Mouse (Mus musculus) midbrain, embryonic 11.5 days (tissue): ENCODE results near the gene Tbc1d24. TPM values are rescaled to one million over a fixed set of nuclear protein-coding genes. Genes with fewer than 3 reads are reported as not detected.

Experiments used
- ATAC-seq: fragments of 200-750 bp; cut with Nextera tagmentation; 2 replicates; pipeline ENCODE4 v1.8.0; 2017; ENCODE audit warnings: moderate TSS enrichment, moderate library complexity; ENCODE audit not compliant: low FRiP score
- DNase-seq: peaks from one replicate; pipeline ENCODE4 v3.0.0; 2015; ENCODE audit warnings: low spot score; ENCODE audit errors: missing footprints
- H3K27ac ChIP-seq: fragments of 300-500 bp; sonication (generic); 2 replicates; pipeline ENCODE4 v1.5.1; 2014; ENCODE audit warnings: low read depth, low read length
- H3K27me3 ChIP-seq: fragments of 300-500 bp; sonication (generic); 2 replicates; pipeline ENCODE4 v1.6.1; 2014; ENCODE audit warnings: mild to moderate bottlenecking, low read length, moderate library complexity, mixed read lengths; ENCODE audit not compliant: control insufficient read depth, insufficient read depth
- H3K36me3 ChIP-seq: fragments of 300-500 bp; sonication (generic); 2 replicates; pipeline ENCODE4 v1.6.1; 2014; ENCODE audit warnings: mild to moderate bottlenecking, low read length, moderate library complexity, mixed read lengths; ENCODE audit not compliant: control insufficient read depth, insufficient read depth
- H3K4me1 ChIP-seq: fragments of 300-500 bp; sonication (generic); 2 replicates; pipeline ENCODE4 v1.6.1; 2014; ENCODE audit warnings: low read length; ENCODE audit not compliant: control insufficient read depth, insufficient read depth
- H3K4me2 ChIP-seq: fragments of 300-500 bp; sonication (generic); 2 replicates; pipeline ENCODE4 v1.6.1; 2014; ENCODE audit warnings: mild to moderate bottlenecking, moderate library complexity
- H3K4me3 ChIP-seq: fragments of 300-500 bp; sonication (generic); 2 replicates; pipeline ENCODE4 v1.5.1; 2014; ENCODE audit warnings: low read depth, low read length
- H3K9ac ChIP-seq: fragments of 300-500 bp; sonication (generic); 2 replicates; pipeline ENCODE4 v1.6.1; 2014; ENCODE audit warnings: low read length
- H3K9me3 ChIP-seq: fragments of 300-500 bp; sonication (generic); 2 replicates; pipeline ENCODE4 v1.6.1; 2016; ENCODE audit warnings: low read length; ENCODE audit not compliant: control insufficient read depth
- WGBS: fragments of 180-500 bp; shearing (Covaris S2); extraction: QIAGEN DNeasy Blood & Tissue Kit; methylation state at CpG from one replicate; pipeline ENCODE4 v1.1.7; 2014; 5-methylcytosine and 5-hydroxymethylcytosine counted together
- polyA plus RNA-seq: library from polyadenylated mRNA; unstranded; fragments of >200 nt; fragmentation: Nextera tagmentation; extraction: Ambion mirVana; gene quantifications from 2 replicates; pipeline ENCODE4 v1.2.1, GENCODE M21; 2014

Tbc1d24 gene
- polyA plus RNA-seq, 1 experiment from 2014 or later, result 7.3 TPM

DNA sequence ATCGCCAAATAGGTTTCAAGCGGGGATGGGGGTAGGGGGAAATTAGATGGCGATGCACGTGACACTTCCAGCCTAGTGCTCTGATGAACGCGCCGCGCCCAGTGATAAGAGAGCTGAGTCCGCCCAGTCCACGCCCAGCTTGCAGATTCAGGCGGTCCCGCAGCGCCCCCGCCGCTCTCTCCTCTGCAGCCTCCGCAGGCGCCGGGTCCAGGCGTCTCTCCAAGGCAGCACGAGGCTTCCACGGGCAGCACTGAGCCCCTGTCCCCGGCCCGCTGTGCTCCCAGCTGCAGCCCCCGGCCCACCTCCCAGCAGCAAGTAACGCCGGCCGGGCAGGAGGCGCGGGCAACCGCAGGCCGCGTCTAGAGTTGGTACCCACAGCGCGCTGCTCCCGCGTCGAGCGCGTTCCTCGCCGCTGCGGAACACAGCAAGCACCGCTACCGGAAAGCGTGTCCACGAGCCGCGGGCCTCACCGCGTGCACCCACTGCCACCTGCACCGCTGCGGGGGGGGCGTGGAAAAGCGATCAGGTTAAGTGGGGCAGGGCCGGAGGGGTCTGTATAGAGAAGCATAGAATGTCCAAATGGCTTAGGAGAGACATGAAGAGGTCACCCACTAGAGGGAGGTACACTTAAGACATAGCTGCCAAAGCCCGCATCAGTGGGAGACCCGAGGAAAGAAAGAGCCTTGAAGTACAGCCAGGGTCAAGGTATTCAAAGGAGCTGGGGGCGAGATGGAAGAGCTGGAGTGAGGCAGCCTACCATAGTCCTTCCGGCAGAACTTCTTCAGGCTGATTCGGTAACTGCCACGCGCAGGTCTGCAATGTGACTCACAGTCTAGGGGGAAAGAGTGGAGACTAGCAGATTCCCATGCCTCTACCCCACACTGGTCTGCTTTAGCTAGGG lies 1.3 kb upstream of the Tbc1d24 start:
- Histone ChIP-seq H3K27ac (no peak overlapping the region), H3K4me1 (peaks cover 65% of the 10 kb centered on the region), H3K36me3 (no peaks in the 10 kb centered on the region), H3K9ac (peak overlapping the region; percentile 78), H3K4me2 (peak overlapping the region; percentile 94), H3K4me3 (peak overlapping the region; percentile 33), H3K27me3 (peaks cover 34% of the 10 kb centered on the region), H3K9me3 (no peaks in the 10 kb centered on the region)
- DNase-seq, result peak; percentile 95
- 5% methylated on average over 61 of the region's 62 CpGs for WGBS
- ATAC-seq, result peak; percentile 23; the same call in 1 of the 2 replicates

DNA sequence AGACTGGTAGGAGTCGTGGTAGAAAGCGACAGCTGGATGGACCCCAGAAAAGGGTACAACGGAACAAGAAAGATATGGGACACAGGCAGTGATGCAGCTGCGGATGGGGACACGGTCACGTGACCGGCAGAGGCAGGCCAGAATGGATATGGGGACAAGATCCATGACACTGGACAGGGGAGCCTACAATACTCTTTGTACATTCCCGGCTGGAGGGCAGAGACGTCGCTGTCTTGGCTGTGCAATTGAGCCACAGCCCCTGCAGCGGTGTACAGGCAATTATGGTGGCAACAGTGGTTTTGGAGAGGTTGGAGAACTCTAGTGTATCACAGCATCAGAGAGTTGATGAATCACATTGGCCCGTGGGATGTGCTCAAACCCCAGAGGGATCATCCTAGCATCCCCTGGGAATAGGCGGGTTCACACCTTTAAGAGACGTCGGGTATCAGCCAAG lies 573 bp upstream of the Tbc1d24 start:
- peak overlapping the region; percentile 54; the same call in 1 of the 2 replicates for H3K27ac ChIP-seq
- no peaks in the 10 kb centered on the region for H3K9me3 ChIP-seq
- H3K36me3 ChIP-seq, result no peaks in the 10 kb centered on the region
- H3K4me1 ChIP-seq, result peaks cover 57% of the 10 kb centered on the region
- DNase-seq (peak; percentile 95), ATAC-seq (peak; percentile 20; the same call in 1 of the 2 replicates)
- peak overlapping the region; percentile 78 for H3K9ac ChIP-seq
- 7% methylated on average over 15 of the region's 15 CpGs for WGBS
- H3K27me3 ChIP-seq, result peaks cover 30% of the 10 kb centered on the region
- peak overlapping the region; percentile 94 for H3K4me2 ChIP-seq
- peak overlapping the region; percentile 62 for H3K4me3 ChIP-seq

- Histone ChIP-seq H3K27me3 (peaks cover 23% of the 10 kb centered on the region), H3K36me3 (no peaks in the 10 kb centered on the region), H3K27ac (no peak overlapping the region), H3K9me3 (no peaks in the 10 kb centered on the region), H3K4me1 (peaks cover 53% of the 10 kb centered on the region), H3K9ac (peak overlapping the region; percentile 78), H3K4me2 (peak overlapping the region; percentile 94), H3K4me3 (peak overlapping the region; percentile 62)
- 14% methylated on average over 7 of the region's 7 CpGs for WGBS
- DNase-seq, result no peak
- ATAC-seq, result no peak
These were observed 516 bp downstream of the Tbc1d24 start for GRCm38 (mm10) chr17:24204846-24205245.

DNA sequence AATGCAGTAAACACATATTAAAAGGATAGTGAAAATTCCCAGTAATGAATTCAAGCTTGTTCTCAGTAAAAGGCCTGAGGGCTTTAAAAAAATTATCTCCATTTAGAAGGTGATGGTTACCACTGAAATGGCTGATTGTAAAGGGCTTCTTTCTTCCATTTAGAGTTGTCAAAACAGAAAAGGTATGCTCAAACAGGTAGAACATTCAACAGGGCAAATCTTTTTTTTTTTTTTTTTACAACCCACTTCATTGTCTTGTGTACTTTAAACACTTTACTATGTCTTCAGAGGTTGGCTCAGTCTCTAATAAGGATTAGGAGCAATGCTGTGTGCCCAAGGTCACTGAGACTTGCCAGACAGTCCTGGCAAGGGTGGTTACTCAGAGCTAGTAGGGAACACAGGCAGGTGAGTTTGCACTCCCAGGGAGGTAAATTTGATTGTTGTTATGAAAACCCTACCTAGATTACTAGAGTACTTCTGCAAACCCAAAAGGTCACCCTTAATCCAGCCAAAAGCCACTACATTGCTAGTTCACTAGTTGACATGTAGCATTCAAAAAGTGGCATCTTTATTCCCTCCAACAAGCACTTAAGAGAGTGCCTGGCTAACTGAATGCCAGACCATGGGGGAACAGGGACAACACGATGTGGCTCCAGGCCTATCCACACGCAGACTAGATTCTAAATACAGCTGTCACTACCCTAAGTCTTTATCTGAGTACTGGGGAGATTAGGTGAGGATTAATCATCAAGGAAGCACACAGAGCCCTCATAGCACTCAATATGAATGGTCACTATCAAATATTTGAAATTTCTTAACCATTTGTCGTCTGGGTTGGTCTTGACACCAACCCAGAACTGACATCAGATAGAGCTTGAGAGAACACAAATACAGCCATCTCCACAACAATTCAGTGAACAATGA lies 1.5 kb downstream of the Tbc1d24 start:
- Histone ChIP-seq H3K9ac (no peak overlapping the region), H3K27ac (no peak overlapping the region), H3K4me1 (peaks cover 46% of the 10 kb centered on the region), H3K9me3 (no peaks in the 10 kb centered on the region), H3K27me3 (peaks cover 23% of the 10 kb centered on the region), H3K36me3 (no peaks in the 10 kb centered on the region), H3K4me2 (peak overlapping the region; percentile 94), H3K4me3 (no peak overlapping the region)
- ATAC-seq, result no peak
- 72% methylated on average over 3 of the region's 3 CpGs for WGBS
- no peak for DNase-seq

GRCm38 (mm10) chr17:24203068-24203467 lies 2.3 kb downstream of the Tbc1d24 start:
- H3K27ac ChIP-seq, result peak overlapping the region; percentile 2
- 36% methylated on average over 4 of the region's 4 CpGs for WGBS
- H3K4me3 ChIP-seq, result no peak overlapping the region
- DNase-seq (no peak), ATAC-seq (no peak)
- peaks cover 19% of the 10 kb centered on the region for H3K27me3 ChIP-seq
- no peaks in the 10 kb centered on the region for H3K9me3 ChIP-seq
- no peak overlapping the region for H3K4me2 ChIP-seq
- H3K36me3 ChIP-seq, result no peaks in the 10 kb centered on the region
- peaks cover 38% of the 10 kb centered on the region for H3K4me1 ChIP-seq
- H3K9ac ChIP-seq, result no peak overlapping the region

- 83% methylated on average over 4 of the region's 4 CpGs for WGBS
- no peak overlapping the region for H3K27ac ChIP-seq
These were observed 4.3 kb downstream of the Tbc1d24 start for GRCm38 (mm10) chr17:24201092-24201491.

DNA sequence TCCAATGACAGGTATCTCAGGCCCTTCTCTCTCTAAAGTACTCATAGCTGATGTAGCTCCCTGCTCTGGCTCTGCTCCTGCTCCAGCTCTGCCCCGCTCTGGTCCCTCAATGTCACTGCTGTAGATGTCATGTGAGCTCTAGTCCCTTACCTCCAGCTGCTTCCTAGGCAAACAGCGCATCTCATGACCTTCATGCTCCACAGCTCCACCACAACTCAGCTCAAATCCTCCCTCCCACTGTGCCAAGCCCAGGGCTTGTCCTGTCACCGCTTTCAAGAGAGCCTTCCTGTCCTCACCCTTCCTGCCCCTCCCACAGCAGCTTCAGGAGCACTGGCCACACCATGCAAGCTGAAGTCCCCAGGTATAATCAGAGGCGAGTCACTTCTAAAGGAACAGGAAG lies 5.6 kb downstream of the Tbc1d24 start:
- peaks cover 13% of the 10 kb centered on the region for H3K4me1 ChIP-seq
- no peak overlapping the region for H3K27ac ChIP-seq
- WGBS, result 68% methylated on average over 4 of the region's 4 CpGs
- no peak overlapping the region for H3K4me2 ChIP-seq
- DNase-seq, result no peak
- no peak for ATAC-seq
- no peaks in the 10 kb centered on the region for H3K9me3 ChIP-seq
- no peaks in the 10 kb centered on the region for H3K27me3 ChIP-seq
- no peak overlapping the region for H3K9ac ChIP-seq
- no peak overlapping the region for H3K4me3 ChIP-seq
- no peaks in the 10 kb centered on the region for H3K36me3 ChIP-seq

More at GRCm38 (mm10) chr17:24201092-24201491, 4.3 kb downstream of the Tbc1d24 start:
- no peaks in the 10 kb centered on the region for H3K36me3 ChIP-seq
- H3K4me1 ChIP-seq, result peaks cover 21% of the 10 kb centered on the region
- no peaks in the 10 kb centered on the region for H3K9me3 ChIP-seq
- DNase-seq, result no peak
- peaks cover 3% of the 10 kb centered on the region for H3K27me3 ChIP-seq
- no peak overlapping the region for H3K4me2 ChIP-seq
- no peak for ATAC-seq
- no peak overlapping the region for H3K9ac ChIP-seq
- H3K4me3 ChIP-seq, result no peak overlapping the region

- 90% methylated on average over 4 of the region's 4 CpGs for WGBS
- Histone ChIP-seq H3K4me2 (no peak overlapping the region), H3K9ac (no peak overlapping the region)
These were observed 6.1 kb downstream of the Tbc1d24 start for GRCm38 (mm10) chr17:24199252-24199651.

More at GRCm38 (mm10) chr17:24199252-24199651, 6.1 kb downstream of the Tbc1d24 start:
- Histone ChIP-seq H3K9me3 (no peaks in the 10 kb centered on the region), H3K4me3 (no peak overlapping the region), H3K4me1 (peaks cover 8% of the 10 kb centered on the region; the same call in 1 of the 2 replicates), H3K36me3 (no peaks in the 10 kb centered on the region), H3K27me3 (no peaks in the 10 kb centered on the region), H3K27ac (no peak overlapping the region)
- DNase-seq, result no peak
- ATAC-seq, result no peak
